Mouse (Mus musculus) liver, adult 2 months (tissue): Measurements from ENCODE around the gene Grm5.

Experiments used
- CTCF ChIP-seq: fragments of 200-500 bp; IDR thresholded peaks from 2 replicates; pipeline ENCODE4 v1.5.1; 2011; ENCODE audit warnings: low read depth, low read length, control low read depth
- POLR2A ChIP-seq: fragments of 200-500 bp; IDR thresholded peaks from 2 replicates; pipeline ENCODE4 v1.6.1; 2011; ENCODE audit warnings: low read length, control low read depth; ENCODE audit not compliant: insufficient read depth; ENCODE audit errors: extremely low read depth

- TF ChIP-seq CTCF (no peak), POLR2A (no peak)
Measured at GRCm38 (mm10) chr7:87583868-87584267, at the start of gene Grm5.
